Mouse (Mus musculus) neural tube, embryonic 11.5 days (tissue): Measurements from ENCODE around the gene Bmf. TPM values are rescaled to one million over a fixed set of nuclear protein-coding genes. Genes with fewer than 3 reads are reported as not detected.

Source experiments
- ATAC-seq: fragments of 200-750 bp; cut with Nextera tagmentation; 2 replicates; pipeline ENCODE4 v1.8.0; 2017; ENCODE audit warnings: moderate number of reproducible peaks, mild to moderate bottlenecking, moderate TSS enrichment, moderate library complexity; ENCODE audit not compliant: insufficient read depth, low FRiP score, low TSS enrichment
- DNase-seq: peaks from one replicate; pipeline ENCODE4 v3.0.0-alpha.2; 2015; ENCODE audit warnings: low spot score
- H3K27ac ChIP-seq: fragments of 300-500 bp; sonication (generic); 2 replicates; pipeline ENCODE4 v1.5.1; 2014; ENCODE audit warnings: low read depth, mild to moderate bottlenecking, low read length
- H3K27me3 ChIP-seq: fragments of 300-500 bp; sonication (generic); 2 replicates; pipeline ENCODE4 v1.6.1; 2014; ENCODE audit warnings: mild to moderate bottlenecking, low read length, mixed read lengths; ENCODE audit not compliant: control insufficient read depth, insufficient read depth
- H3K36me3 ChIP-seq: fragments of 300-500 bp; sonication (generic); 2 replicates; pipeline ENCODE4 v1.6.1; 2014; ENCODE audit warnings: mild to moderate bottlenecking, low read length, moderate library complexity, mixed read lengths; ENCODE audit not compliant: control insufficient read depth, insufficient read depth
- H3K4me1 ChIP-seq: fragments of 300-500 bp; sonication (generic); 2 replicates; pipeline ENCODE4 v1.6.1; 2014; ENCODE audit warnings: low read length, mixed read lengths; ENCODE audit not compliant: control insufficient read depth, insufficient read depth
- H3K4me2 ChIP-seq: fragments of 300-500 bp; sonication (generic); 2 replicates; pipeline ENCODE4 v1.6.1; 2014; ENCODE audit warnings: low read depth, mild to moderate bottlenecking, moderate library complexity
- H3K4me3 ChIP-seq: fragments of 300-500 bp; sonication (generic); 2 replicates; pipeline ENCODE4 v1.5.1; 2014; ENCODE audit warnings: low read depth, low read length
- H3K9ac ChIP-seq: fragments of 300-500 bp; sonication (generic); 2 replicates; pipeline ENCODE4 v1.6.1; 2014; ENCODE audit warnings: mild to moderate bottlenecking, low read length
- H3K9me3 ChIP-seq: fragments of 300-500 bp; sonication (generic); 2 replicates; pipeline ENCODE4 v1.6.1; 2016; ENCODE audit warnings: low read length; ENCODE audit not compliant: control insufficient read depth
- WGBS: fragments of 180-500 bp; shearing (Covaris S2); extraction: QIAGEN DNeasy Blood & Tissue Kit; methylation state at CpG from one replicate; pipeline ENCODE4 v1.1.7; 2014; 5-methylcytosine and 5-hydroxymethylcytosine counted together
- polyA plus RNA-seq: library from polyadenylated mRNA; unstranded; fragments of >200 nt; fragmentation: Nextera tagmentation; extraction: Ambion mirVana; gene quantifications from 2 replicates; pipeline ENCODE4 v1.2.1, GENCODE M21; 2014

The Bmf gene
- polyA plus RNA-seq, 1 experiment from 2014 or later, result 5.9 TPM

GRCm38 (mm10) chr2:118480886-118481285 lies 68.6 kb downstream of the Bmf start:
- H3K9ac ChIP-seq, result no peak overlapping the region
- no peak overlapping the region for H3K27ac ChIP-seq
- H3K4me1 ChIP-seq, result peaks cover 8% of the 10 kb centered on the region
- no peaks in the 10 kb centered on the region for H3K27me3 ChIP-seq
- 92% methylated on average over 7 of the region's 7 CpGs for WGBS
- H3K4me3 ChIP-seq, result no peak overlapping the region
- H3K9me3 ChIP-seq, result no peaks in the 10 kb centered on the region
- H3K36me3 ChIP-seq, result no peaks in the 10 kb centered on the region
- no peak overlapping the region for H3K4me2 ChIP-seq
- ATAC-seq (no peak), DNase-seq (no peak)

DNA sequence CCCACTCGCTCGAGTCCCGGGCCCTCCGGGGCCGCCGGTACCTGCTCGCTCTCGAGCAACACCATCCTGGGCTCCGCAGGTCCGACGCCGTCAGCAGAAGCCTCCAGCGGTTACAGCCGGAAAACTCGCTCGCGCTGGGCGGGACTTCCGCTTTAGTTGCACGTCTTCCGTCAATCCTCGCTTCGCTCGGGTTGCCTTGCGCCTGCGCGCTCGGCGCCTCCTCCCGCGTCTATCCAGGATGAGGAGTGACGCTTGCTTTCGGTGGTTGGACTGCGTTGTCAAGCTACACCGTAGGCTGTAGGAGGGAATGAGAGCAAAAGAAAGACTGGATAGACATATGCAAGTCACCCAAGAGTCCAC lies 70.0 kb downstream of the Bmf start, which contains the start of gene Srp14:
TSS of gene Srp14 (minus strand) at position 162 of the 360 bp plus-strand sequence.
- Histone ChIP-seq H3K4me1 (peaks cover 8% of the 10 kb centered on the region), H3K27ac (peak within 1 kb of the TSS; percentile 55; the same call in 1 of the 2 replicates), H3K9me3 (no peaks in the 10 kb centered on the region), H3K36me3 (no peaks in the 10 kb centered on the region), H3K4me2 (peak within 1 kb of the TSS; percentile 89), H3K27me3 (no peaks in the 10 kb centered on the region), H3K4me3 (peak within 1 kb of the TSS; percentile 78), H3K9ac (peak within 1 kb of the TSS; percentile 79)
- peak; percentile 96 for DNase-seq
- under 1% methylated on average over 35 of the region's 35 CpGs for WGBS
- peak; percentile 94 for ATAC-seq

GRCm38 (mm10) chr2:118478833-118479549 lies 70.5 kb downstream of the Bmf start:
- DNase-seq (peak; percentile 21), ATAC-seq (no peak; the same call in 1 of the 2 replicates)
- no peaks in the 10 kb centered on the region for H3K9me3 ChIP-seq
- peaks cover 8% of the 10 kb centered on the region for H3K4me1 ChIP-seq
- H3K4me2 ChIP-seq, result peak overlapping the region; percentile 89
- peak overlapping the region; percentile 78 for H3K4me3 ChIP-seq
- H3K9ac ChIP-seq, result peak overlapping the region; percentile 79
- peak overlapping the region; percentile 55; the same call in 1 of the 2 replicates for H3K27ac ChIP-seq
- no peaks in the 10 kb centered on the region for H3K27me3 ChIP-seq
- 4% methylated on average over 39 of the region's 52 CpGs for WGBS
- H3K36me3 ChIP-seq, result no peaks in the 10 kb centered on the region

Other genes with a start within 250 kb of the Bmf start
- 0.88 and 1.2 TPM in 2 replicates for gene Gpr176, start 176.3 kb downstream of the Bmf start, polyA plus RNA-seq
- gene Eif2ak4, start 161.1 kb downstream of the Bmf start, polyA plus RNA-seq, result 10.2 and 13.0 TPM in 2 replicates
- gene Srp14, start 70.0 kb downstream of the Bmf start, polyA plus RNA-seq, result 281 and 284 TPM in 2 replicates
- gene Bub1b, start 48.5 kb upstream of the Bmf start, polyA plus RNA-seq, result 111 and 112 TPM in 2 replicates
- gene Pak6, start 113.6 kb upstream of the Bmf start, polyA plus RNA-seq, result 0.78 and 1.6 TPM in 2 replicates
- not detected in 2 replicates for gene Ankrd63, start 154.3 kb upstream of the Bmf start, polyA plus RNA-seq
- gene Plcb2, start 178.8 kb upstream of the Bmf start, polyA plus RNA-seq, result 0.24 and 0.39 TPM in 2 replicates
- 28.5 and 29.2 TPM in 2 replicates for gene Inafm2, start 196.1 kb upstream of the Bmf start, polyA plus RNA-seq
- 0.90 and 0.96 TPM in 2 replicates for gene Ccdc9b, start 213.0 kb upstream of the Bmf start, polyA plus RNA-seq
- gene Phgr1, start 223.1 kb upstream of the Bmf start, polyA plus RNA-seq, result not detected in 2 replicates
- gene Disp2, start 230.0 kb upstream of the Bmf start, polyA plus RNA-seq, result 10.9 and 12.6 TPM in 2 replicates